Mouse (Mus musculus) layer of hippocampus, adult 8-10 months (tissue): ENCODE measurements around the gene Cd300e. TPM values are rescaled to one million over a fixed set of nuclear protein-coding genes. Genes with fewer than 3 reads are reported as not detected.

Experiments
- total RNA-seq, 4 experiments: library from RNA; stranded (reverse); gene quantifications; 2 replicates each; pipeline ENCODE4 v1.2.4; 2022

Cd300e gene
- total RNA-seq, 4 experiments from 2014 or later = 0.14 to 0.20 (median 0.18) TPM; not detected in 1

Other genes starting within 250 kb of the Cd300e start
- gene Gprc5c, start 211.0 kb downstream of the Cd300e start, total RNA-seq = 1 to 10 TPM; 4.3 to 7.2 (median 4.8) TPM
- 1 to 10 TPM in 2 of 4 experiments, under 1 TPM in 2; 0.39 to 1.3 (median 0.80) TPM for gene Cd300a, start 172.1 kb downstream of the Cd300e start, total RNA-seq
- under 1 TPM in 2 of 4 experiments, not detected in 2; 0.25 to 0.48 TPM for gene Cd300lb, start 127.8 kb downstream of the Cd300e start, total RNA-seq
- gene Cd300c, start 93.0 kb downstream of the Cd300e start, total RNA-seq = not detected
- under 1 TPM in 2 of 4 experiments, not detected in 2; 0.20 to 0.45 TPM for gene Cd300ld, start 72.3 kb downstream of the Cd300e start, total RNA-seq
- gene Cd300c2, start 60.3 kb downstream of the Cd300e start, total RNA-seq = 10 to 100 TPM in 2 of 4 experiments, 1 to 10 TPM in 2; 3.8 to 26.2 (median 12.4) TPM
- gene Cd300ld2, start 46.0 kb downstream of the Cd300e start, total RNA-seq = not detected
- gene Cd300ld4, start 35.2 kb downstream of the Cd300e start, total RNA-seq = 1 to 10 TPM in 3 of 4 experiments, under 1 TPM in 1; 0.69 to 3.5 (median 1.8) TPM
- gene Cd300ld5, start 24.4 kb downstream of the Cd300e start, total RNA-seq = 1 to 10 TPM in 1 of 4 experiments, under 1 TPM in 1, not detected in 2; 0.45 to 4.0 TPM
- gene Cd300ld3, start 13.8 kb downstream of the Cd300e start, total RNA-seq = 1 to 10 TPM in 2 of 4 experiments, under 1 TPM in 1, not detected in 1; 0.45 to 3.7 (median 3.6) TPM
- gene Rab37, start 29.3 kb upstream of the Cd300e start, total RNA-seq = 1 to 10 TPM; 2.8 to 4.0 (median 3.9) TPM
- gene Cd300lf, start 71.8 kb upstream of the Cd300e start, total RNA-seq = 1 to 10 TPM in 3 of 4 experiments, under 1 TPM in 1; 0.62 to 4.3 (median 1.7) TPM
- gene Slc9a3r1, start 101.2 kb upstream of the Cd300e start, total RNA-seq = 10 to 100 TPM; 68.3 to 84.2 (median 77.1) TPM
- 10 to 100 TPM; 12.5 to 19.8 (median 16.1) TPM for gene Tmem104, start 125.3 kb upstream of the Cd300e start, total RNA-seq
- 10 to 100 TPM; 20.4 to 25.2 (median 22.5) TPM for gene Nat9, start 125.7 kb upstream of the Cd300e start, total RNA-seq
- gene Grin2c, start 205.1 kb upstream of the Cd300e start, total RNA-seq = 10 to 100 TPM; 42.3 to 48.8 (median 44.6) TPM
- gene Fdxr, start 214.9 kb upstream of the Cd300e start, total RNA-seq = 10 to 100 TPM; 22.8 to 25.5 (median 24.6) TPM
- gene Fads6, start 235.5 kb upstream of the Cd300e start, total RNA-seq = 10 to 100 TPM; 16.7 to 18.5 (median 17.1) TPM
- gene Otop2, start 245.0 kb upstream of the Cd300e start, total RNA-seq = under 1 TPM; 0.30 to 0.55 (median 0.40) TPM